Mouse (Mus musculus) hindbrain, embryonic 16.5 days (tissue): ENCODE data around the gene Keap1. TPM values are rescaled to one million over a fixed set of nuclear protein-coding genes. Genes with fewer than 3 reads are reported as not detected.

Source experiments
- ATAC-seq: fragments of 200-750 bp; cut with Nextera tagmentation; 2 replicates; pipeline ENCODE4 v1.8.0; 2017; ENCODE audit warnings: moderate TSS enrichment, moderate library complexity
- H3K27ac ChIP-seq: fragments of 300-500 bp; sonication (generic); 2 replicates; pipeline ENCODE4 v1.5.1; 2014; ENCODE audit warnings: low read depth, mild to moderate bottlenecking, control low read depth, low read length, moderate library complexity
- H3K27me3 ChIP-seq: fragments of 300-500 bp; sonication (generic); replicated peaks from 2 replicates; pipeline ENCODE4 v1.6.1; 2014; ENCODE audit warnings: low read length; ENCODE audit not compliant: control insufficient read depth, insufficient read depth
- H3K36me3 ChIP-seq: fragments of 300-500 bp; sonication (generic); 2 replicates; pipeline ENCODE4 v1.6.1; 2014; ENCODE audit warnings: mild to moderate bottlenecking, low read length, moderate library complexity, mixed read lengths; ENCODE audit not compliant: control insufficient read depth, insufficient read depth
- H3K4me1 ChIP-seq: fragments of 300-500 bp; sonication (generic); 2 replicates; pipeline ENCODE4 v1.6.1; 2014; ENCODE audit warnings: low read depth, low read length; ENCODE audit not compliant: control insufficient read depth, insufficient read depth
- H3K4me2 ChIP-seq: fragments of 300-500 bp; sonication (generic); 2 replicates; pipeline ENCODE4 v1.6.1; 2014; ENCODE audit warnings: mild to moderate bottlenecking, low read length, control low read depth, moderate library complexity
- H3K4me3 ChIP-seq: fragments of 300-500 bp; sonication (generic); 2 replicates; pipeline ENCODE4 v1.5.1; 2014; ENCODE audit warnings: mild to moderate bottlenecking, low read length, control low read depth, moderate library complexity
- H3K9ac ChIP-seq: fragments of 300-500 bp; sonication (generic); 2 replicates; pipeline ENCODE4 v1.6.1; 2014; ENCODE audit warnings: low read depth, mild to moderate bottlenecking, control low read depth, low read length, moderate library complexity
- H3K9me3 ChIP-seq: fragments of 300-500 bp; sonication (generic); 2 replicates; pipeline ENCODE4 v1.6.1; 2014; ENCODE audit warnings: mild to moderate bottlenecking, low read length, moderate library complexity; ENCODE audit not compliant: control insufficient read depth
- WGBS: fragments of 180-500 bp; shearing (Covaris S2); extraction: QIAGEN DNeasy Blood & Tissue Kit; methylation state at CpG from one replicate; pipeline ENCODE4 v1.1.7; 2014; 5-methylcytosine and 5-hydroxymethylcytosine counted together
- polyA plus RNA-seq: library from polyadenylated mRNA; unstranded; fragments of >200 nt; fragmentation: Nextera tagmentation; extraction: Ambion mirVana; gene quantifications from 2 replicates; pipeline ENCODE4 v1.2.1, GENCODE M21; 2015

The Keap1 gene
- polyA plus RNA-seq, 1 experiment from 2014 or later: 72.0 TPM

- Histone ChIP-seq H3K9ac (no peak overlapping the region), H3K27ac (no peak overlapping the region), H3K4me1 (peaks cover 9% of the 10 kb centered on the region), H3K27me3 (peaks cover 46% of the 10 kb centered on the region), H3K4me3 (no peak overlapping the region), H3K4me2 (no peak overlapping the region), H3K36me3 (no peaks in the 10 kb centered on the region), H3K9me3 (no peaks in the 10 kb centered on the region)
- 0 out of 2 replicates have a peak, but pooled peaks have one; percentile 25 for ATAC-seq
- 39% methylated on average over 17 of the region's 17 CpGs for WGBS
Measured at GRCm38 (mm10) chr9:21249629-21250508, 10.7 kb upstream of the Keap1 start.

- WGBS: 1% methylated on average over 19 of the region's 30 CpGs
- Histone ChIP-seq H3K36me3 (no peaks in the 10 kb centered on the region), H3K4me3 (no peak within 1 kb of the TSS; the same call in 1 of the 2 replicates), H3K4me2 (peak within 1 kb of the TSS; percentile 16), H3K27me3 (peaks cover 50% of the 10 kb centered on the region), H3K27ac (no peak within 1 kb of the TSS), H3K9ac (no peak within 1 kb of the TSS), H3K4me1 (peaks cover 12% of the 10 kb centered on the region), H3K9me3 (no peaks in the 10 kb centered on the region)
- ATAC-seq: no peak
Measured at GRCm38 (mm10) chr9:21248326-21248725, 9.2 kb upstream of the Keap1 start, which contains the start of gene S1pr5. Gene S1pr5 (minus strand): TSS chr9:21248443.

- Histone ChIP-seq H3K4me2 (no peak overlapping the region), H3K36me3 (no peaks in the 10 kb centered on the region), H3K4me1 (peaks cover 12% of the 10 kb centered on the region), H3K4me3 (no peak overlapping the region), H3K9ac (no peak overlapping the region), H3K27ac (no peak overlapping the region), H3K9me3 (no peaks in the 10 kb centered on the region; the same call in 1 of the 2 replicates), H3K27me3 (peaks cover 59% of the 10 kb centered on the region)
- 76% methylated on average over 1 of the region's 1 CpGs for WGBS
- ATAC-seq: no peak
Measured at GRCm38 (mm10) chr9:21246342-21246741, 7.2 kb upstream of the Keap1 start.

GRCm38 (mm10) chr9:21245113-21245487 lies 5.9 kb upstream of the Keap1 start:
- no peak; the same call in 1 of the 2 replicates for ATAC-seq
- under 1% methylated on average over 16 of the region's 16 CpGs for WGBS

GRCm38 (mm10) chr9:21244428-21245112 lies 5.4 kb upstream of the Keap1 start:
- peaks cover 52% of the 10 kb centered on the region for H3K27me3 ChIP-seq
- H3K4me2 ChIP-seq: peak overlapping the region; percentile 87
- peaks cover 14% of the 10 kb centered on the region for H3K4me1 ChIP-seq
- WGBS: under 1% methylated on average over 68 of the region's 72 CpGs
- H3K36me3 ChIP-seq: no peaks in the 10 kb centered on the region
- peak overlapping the region; percentile 51 for H3K4me3 ChIP-seq
- H3K9me3 ChIP-seq: no peaks in the 10 kb centered on the region; the same call in 1 of the 2 replicates
- peak overlapping the region; percentile 54 for H3K9ac ChIP-seq
- ATAC-seq: peak; percentile 65
- peak overlapping the region; percentile 70 for H3K27ac ChIP-seq

More at GRCm38 (mm10) chr9:21245113-21245487, 5.9 kb upstream of the Keap1 start:
- Histone ChIP-seq H3K9ac (peak overlapping the region; percentile 54), H3K9me3 (no peaks in the 10 kb centered on the region; the same call in 1 of the 2 replicates), H3K4me1 (peaks cover 12% of the 10 kb centered on the region), H3K36me3 (no peaks in the 10 kb centered on the region), H3K27me3 (peaks cover 58% of the 10 kb centered on the region), H3K27ac (peak overlapping the region; percentile 70), H3K4me3 (peak overlapping the region; percentile 51), H3K4me2 (peak overlapping the region; percentile 87)

GRCm38 (mm10) chr9:21243826-21244427 lies 4.8 kb upstream of the Keap1 start:
- peak overlapping the region; percentile 87 for H3K4me2 ChIP-seq
- peak overlapping the region; percentile 70 for H3K27ac ChIP-seq
- peaks cover 17% of the 10 kb centered on the region for H3K4me1 ChIP-seq
- peak overlapping the region; percentile 54 for H3K9ac ChIP-seq
- H3K27me3 ChIP-seq: peaks cover 46% of the 10 kb centered on the region
- ATAC-seq: no peak; the same call in 1 of the 2 replicates
- H3K36me3 ChIP-seq: no peaks in the 10 kb centered on the region
- H3K9me3 ChIP-seq: no peaks in the 10 kb centered on the region; the same call in 1 of the 2 replicates
- H3K4me3 ChIP-seq: peak overlapping the region; percentile 51
- 4% methylated on average over 42 of the region's 42 CpGs for WGBS

- H3K9me3 ChIP-seq: no peaks in the 10 kb centered on the region; the same call in 1 of the 2 replicates
- H3K4me2 ChIP-seq: no peak overlapping the region
- H3K4me3 ChIP-seq: no peak overlapping the region
- no peaks in the 10 kb centered on the region for H3K36me3 ChIP-seq
- no peak overlapping the region for H3K9ac ChIP-seq
- ATAC-seq: no peak
- peaks cover 25% of the 10 kb centered on the region for H3K27me3 ChIP-seq
- 5% methylated on average over 11 of the region's 11 CpGs for WGBS
- H3K27ac ChIP-seq: no peak overlapping the region
- H3K4me1 ChIP-seq: peaks cover 29% of the 10 kb centered on the region
Measured at GRCm38 (mm10) chr9:21241343-21241742, 2.2 kb upstream of the Keap1 start.

- no peak for ATAC-seq
- H3K9me3 ChIP-seq: no peaks in the 10 kb centered on the region; the same call in 1 of the 2 replicates
- H3K27ac ChIP-seq: no peak overlapping the region; the same call in 1 of the 2 replicates
- H3K27me3 ChIP-seq: peaks cover 12% of the 10 kb centered on the region
- H3K4me2 ChIP-seq: peak overlapping the region; percentile 83
- peaks cover 20% of the 10 kb centered on the region for H3K4me1 ChIP-seq
- peaks cover 5% of the 10 kb centered on the region; the same call in 1 of the 2 replicates for H3K36me3 ChIP-seq
- peak overlapping the region; percentile 98 for H3K9ac ChIP-seq
- 35% methylated on average over 4 of the region's 4 CpGs for WGBS
- H3K4me3 ChIP-seq: peak overlapping the region; percentile 80
Measured at GRCm38 (mm10) chr9:21239465-21239848, 296 bp upstream of the Keap1 start.
